Mouse (Mus musculus): ENCODE results near the gene Slc12a9. TPM values are rescaled to one million over a fixed set of nuclear protein-coding genes. Genes with fewer than 3 reads are reported as not detected.

Gene Slc12a9
- 21.2 and 27.5 TPM in 2 replicates for polyA plus RNA-seq (2012; rRNA removed)

DNA sequence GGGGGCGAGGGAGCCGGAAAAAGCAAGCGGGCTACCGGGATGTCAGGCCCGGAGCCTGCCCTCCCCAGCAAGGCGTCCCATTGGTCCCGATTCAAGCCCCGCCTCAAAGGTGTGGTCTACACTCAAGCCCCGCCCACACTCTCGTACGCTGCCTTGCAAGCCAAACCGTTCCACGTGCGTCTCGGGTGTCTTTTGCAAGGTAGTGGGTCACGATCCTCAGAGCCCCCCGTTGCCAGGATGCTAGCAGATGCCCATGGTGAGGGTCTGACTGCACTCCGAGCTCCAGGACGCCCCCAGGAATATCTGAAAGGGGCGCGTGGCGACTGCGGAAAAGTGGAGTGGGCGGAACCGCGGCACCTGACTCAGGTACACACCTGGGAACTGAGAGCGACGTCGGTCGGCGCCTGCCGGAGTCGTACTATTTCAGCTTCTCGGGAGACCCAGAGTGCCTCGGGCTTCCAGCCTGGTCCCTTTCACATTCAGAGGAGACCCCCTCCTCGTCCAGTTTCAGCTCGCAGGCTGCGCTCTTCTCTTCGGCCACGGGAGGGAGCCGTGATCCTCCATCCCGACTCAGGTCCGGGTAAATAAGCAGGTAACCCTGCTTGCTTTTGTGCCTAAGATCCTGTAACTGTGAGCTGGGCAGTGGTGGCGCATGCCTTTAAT is at the start of gene Slc12a9:
Gene Slc12a9, minus strand, starts transcription at position 86 of the 663 bp plus-strand sequence.

DNA sequence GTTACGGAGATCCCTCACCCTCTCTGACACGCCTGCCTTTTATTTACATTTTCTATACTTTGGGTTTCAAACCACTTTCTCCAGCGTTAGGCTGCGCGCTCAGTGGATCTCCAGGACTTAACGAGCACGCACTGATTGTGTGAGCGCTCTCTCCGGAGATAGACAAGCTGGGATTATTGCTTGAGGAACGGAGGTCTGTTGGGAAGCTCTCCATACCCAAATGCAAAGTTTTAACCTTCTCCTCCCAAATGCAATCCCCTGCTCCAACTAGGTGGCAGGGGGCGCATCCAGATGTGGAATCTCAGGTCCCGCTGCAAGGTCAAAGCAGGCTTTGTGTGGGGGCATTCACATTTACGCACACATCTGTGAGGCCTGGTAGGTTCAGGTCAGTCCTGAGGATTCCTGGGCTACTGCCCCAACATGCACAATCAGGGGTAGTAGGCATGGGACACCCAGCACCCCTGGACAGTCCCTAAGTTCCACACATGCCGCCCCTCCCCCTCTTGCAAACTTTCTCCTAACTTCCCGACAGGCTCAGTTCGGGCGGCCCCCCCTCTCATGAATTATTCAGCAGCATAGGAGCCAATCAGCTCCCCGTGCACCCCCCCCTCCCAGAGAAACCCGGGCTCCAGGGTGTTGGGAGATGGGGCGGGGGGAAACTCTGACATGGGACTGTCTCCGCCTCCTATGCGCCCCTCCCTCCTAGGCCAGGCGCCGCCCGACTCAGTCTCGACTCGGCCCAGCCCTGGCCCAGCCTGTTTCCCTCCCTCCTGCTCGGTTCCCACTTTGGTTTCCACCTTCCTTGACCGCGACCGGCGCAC is 16.2 kb upstream of the Slc12a9 start, which contains the start of gene Ephb4:
Gene Ephb4, plus strand, starts transcription at position 726 of the 821 bp plus-strand sequence.

DNA sequence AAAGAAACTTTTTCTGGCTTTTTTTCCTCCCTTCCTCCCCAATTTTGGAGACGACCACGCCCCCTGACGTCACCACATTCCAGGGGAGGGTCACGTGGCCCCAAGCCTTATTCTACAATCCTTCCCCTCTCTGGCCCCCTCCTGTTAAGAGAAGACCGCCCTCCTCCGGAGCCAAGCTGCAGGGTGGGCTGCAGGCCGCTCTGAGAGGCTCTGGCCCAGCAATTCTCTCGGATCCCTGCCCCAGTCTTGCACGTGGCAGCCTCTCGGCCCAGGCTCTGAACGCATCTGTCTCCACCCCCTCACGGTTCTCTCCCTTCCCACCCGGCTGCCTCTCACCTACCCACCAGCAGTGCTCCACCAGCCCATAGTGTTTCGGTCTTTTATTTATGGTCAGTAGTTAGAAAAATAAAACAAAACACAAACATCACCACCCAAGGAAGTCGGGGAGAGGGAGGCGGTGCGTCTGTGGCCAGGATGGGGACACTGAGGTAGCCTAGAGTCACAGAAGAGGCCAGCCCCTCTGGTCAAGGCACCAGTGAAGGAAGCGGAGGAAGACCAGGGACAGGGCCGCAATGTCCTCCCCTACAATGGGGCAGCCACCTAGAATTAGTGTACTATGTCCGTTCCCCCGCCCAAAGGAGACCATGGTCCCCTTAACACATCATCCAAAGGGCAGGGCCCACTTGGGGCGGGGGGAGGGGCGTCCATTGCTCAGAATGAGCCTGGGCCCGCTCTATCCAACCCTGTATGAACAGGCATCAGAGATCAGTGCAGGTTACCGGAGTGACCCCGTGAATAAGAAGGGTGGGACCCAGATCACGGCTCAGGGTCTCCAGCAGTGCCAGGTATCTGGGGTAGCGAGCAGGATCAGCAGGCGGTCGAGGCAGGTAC is 19.0 kb downstream of the Slc12a9 start, which contains the start of gene Trip6:
Gene Trip6, minus strand, starts transcription at position 212 of the 891 bp plus-strand sequence.

DNA sequence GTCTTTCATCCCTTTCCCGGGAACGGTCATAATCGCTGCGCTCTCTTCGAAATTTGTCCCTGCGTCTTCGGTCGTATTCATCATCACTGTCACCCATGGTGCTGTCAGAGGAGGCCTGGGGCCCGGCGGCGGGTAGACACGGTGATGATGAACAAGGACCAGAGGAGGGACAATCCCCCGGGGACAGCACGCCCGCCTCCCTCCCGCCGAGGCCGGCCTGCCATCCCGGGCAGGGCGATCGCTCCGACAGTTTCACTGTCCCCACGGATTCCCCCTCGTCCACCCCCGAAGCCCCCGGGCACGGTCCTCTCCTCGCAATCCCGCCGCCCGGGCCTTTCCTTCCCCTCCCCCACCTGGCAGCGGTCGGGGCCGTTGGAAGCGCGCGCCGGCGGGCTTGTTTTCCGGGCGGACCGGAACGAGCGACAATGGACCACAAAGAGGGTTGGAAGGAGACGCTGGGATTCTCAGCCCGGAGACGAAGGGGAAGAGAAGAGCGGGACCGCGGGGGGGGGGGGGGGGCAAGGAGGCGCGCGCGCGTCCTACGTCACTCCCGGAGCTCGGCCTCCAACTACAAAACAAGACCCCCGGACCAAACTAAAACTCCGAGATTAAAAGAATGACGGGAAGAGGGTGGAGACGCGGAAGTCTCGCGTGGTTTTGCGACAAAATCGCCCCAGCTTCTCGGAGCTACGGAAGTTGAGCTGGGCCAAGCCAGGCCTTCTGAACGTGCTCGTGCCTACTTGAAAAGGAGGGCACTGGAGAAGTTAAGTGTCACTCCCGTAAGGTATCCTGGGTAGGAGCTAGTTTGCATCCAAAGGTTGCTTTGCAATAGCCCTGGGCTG is 26.1 kb downstream of the Slc12a9 start, which contains the start of gene Srrt:
Gene Srrt, minus strand, starts transcription at position 604 of the 842 bp plus-strand sequence.

DNA sequence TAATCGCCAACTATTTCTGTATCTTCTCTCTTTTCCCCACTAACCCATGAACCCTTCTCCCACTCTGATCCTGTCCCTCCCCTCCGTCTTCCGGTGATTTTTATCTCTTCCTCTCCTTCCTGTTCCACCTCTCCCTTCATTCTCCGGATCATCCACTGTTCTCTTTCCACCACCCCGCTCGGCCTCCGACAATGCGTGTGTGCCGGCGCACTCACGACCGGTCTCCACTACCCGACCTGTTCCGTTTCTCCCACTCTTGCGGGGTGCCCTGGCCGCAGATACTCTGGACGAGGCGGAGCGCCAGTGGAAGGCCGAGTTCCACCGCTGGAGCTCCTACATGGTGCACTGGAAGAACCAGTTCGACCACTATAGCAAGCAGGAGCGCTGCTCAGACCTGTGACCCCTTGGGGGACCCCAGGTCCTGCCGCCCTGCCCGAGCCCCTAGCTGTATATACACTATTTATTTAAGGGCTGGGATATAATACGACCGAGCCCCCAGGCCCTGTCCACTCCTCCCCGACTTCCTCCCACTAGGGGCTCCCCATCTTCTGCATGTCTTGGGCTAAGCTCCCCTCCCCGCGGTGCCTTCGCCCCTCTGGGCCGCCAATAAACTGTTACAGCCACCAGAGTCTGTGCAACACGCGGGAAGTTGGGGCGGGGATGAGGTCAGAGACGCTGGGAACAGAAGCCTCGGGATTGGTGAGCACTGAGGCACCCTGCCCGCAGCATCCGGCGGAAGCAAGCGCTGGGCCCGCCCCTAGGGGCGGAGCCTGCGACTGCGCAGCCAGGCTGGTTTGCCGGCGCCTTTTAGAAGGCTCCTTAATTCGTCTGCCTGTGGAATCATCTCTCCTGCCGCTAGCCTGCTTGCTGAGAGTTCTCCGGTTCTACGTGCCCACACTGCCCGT is 39.3 kb downstream of the Slc12a9 start, which contains the start of gene Ufsp1:
Gene Ufsp1, plus strand, starts transcription at position 791 of the 905 bp plus-strand sequence.

DNA sequence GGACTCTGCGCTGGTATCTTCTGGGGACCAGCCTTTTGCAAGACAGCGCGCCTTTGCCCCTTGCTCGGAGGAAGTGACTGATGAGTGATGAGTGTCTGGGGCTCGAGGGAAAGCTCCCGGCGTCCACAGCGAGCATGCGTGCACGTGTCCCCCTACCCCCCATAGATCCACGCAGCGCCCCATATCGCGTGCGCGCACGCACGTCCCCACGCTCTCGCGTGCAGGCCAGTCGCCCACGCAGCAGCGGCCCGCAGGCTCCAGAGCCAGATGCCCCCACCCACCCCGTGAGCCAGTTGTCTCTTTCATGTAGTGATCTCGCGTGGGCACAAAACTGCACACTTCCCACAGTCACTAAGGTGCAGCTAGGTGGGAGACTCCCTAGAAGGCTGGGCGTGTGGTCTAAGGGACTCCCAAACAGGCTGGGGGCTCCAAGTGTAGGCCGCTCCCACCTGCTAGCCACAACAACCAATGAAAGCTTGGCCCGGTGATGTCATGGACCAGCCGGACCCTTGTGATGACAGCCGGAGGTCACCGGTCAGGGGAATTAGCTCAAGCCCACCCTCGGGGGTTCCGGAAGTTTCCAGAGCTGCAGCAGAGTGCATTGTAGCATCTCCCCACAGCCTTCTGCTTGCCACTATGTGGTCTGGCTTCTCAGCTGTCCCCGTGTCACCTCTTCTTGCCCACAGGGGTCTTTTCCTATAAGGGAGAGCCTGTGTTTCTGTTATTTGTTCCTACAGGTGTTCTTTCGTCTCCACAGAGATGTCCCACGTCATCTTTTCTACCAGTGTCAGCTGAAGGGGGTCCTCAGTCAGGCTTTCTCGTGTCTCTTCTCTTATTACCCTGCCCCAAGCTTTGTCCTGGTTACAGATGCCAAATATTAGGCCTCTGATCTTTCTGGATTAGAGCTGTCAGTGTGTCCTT is 46.1 kb downstream of the Slc12a9 start, which contains the start of gene Ache:
Gene Ache, plus strand, starts transcription at position 488 of the 921 bp plus-strand sequence.

Other genes starting within 250 kb of the Slc12a9 start
- 15.4 and 16.4 TPM in 2 replicates for gene Trim56, start 217.4 kb downstream of the Slc12a9 start, polyA plus RNA-seq (2012; rRNA removed)
- gene Muc3, start 184.3 kb downstream of the Slc12a9 start, polyA plus RNA-seq (2012; rRNA removed) = 959 and 1,230 TPM in 2 replicates
- gene Muc3a, start 121.2 kb downstream of the Slc12a9 start, polyA plus RNA-seq (2012; rRNA removed) = 143 and 195 TPM in 2 replicates
- 23.7 and 25.2 TPM in 2 replicates for gene Ache, start 46.1 kb downstream of the Slc12a9 start, polyA plus RNA-seq (2012; rRNA removed)
- 26.9 and 29.9 TPM in 2 replicates for gene Ufsp1, start 39.0 kb downstream of the Slc12a9 start, polyA plus RNA-seq (2012; rRNA removed)
- gene Srrt, start 25.9 kb downstream of the Slc12a9 start, polyA plus RNA-seq (2012; rRNA removed) = 108 and 120 TPM in 2 replicates
- 34.6 and 35.4 TPM in 2 replicates for gene Trip6, start 19.2 kb downstream of the Slc12a9 start, polyA plus RNA-seq (2012; rRNA removed)
- 84.2 and 85.0 TPM in 2 replicates for gene Ephb4, start 16.5 kb upstream of the Slc12a9 start, polyA plus RNA-seq (2012; rRNA removed)
- 22.4 and 26.3 TPM in 2 replicates for gene Zan, start 143.5 kb upstream of the Slc12a9 start, polyA plus RNA-seq (2012; rRNA removed)
- 40.2 and 51.9 TPM in 2 replicates for gene Pop7, start 168.9 kb upstream of the Slc12a9 start, polyA plus RNA-seq (2012; rRNA removed)
- 27.8 and 28.4 TPM in 2 replicates for gene Gigyf1, start 185.0 kb upstream of the Slc12a9 start, polyA plus RNA-seq (2012; rRNA removed)
- gene Epo, start 199.6 kb upstream of the Slc12a9 start, polyA plus RNA-seq (2012; rRNA removed) = not detected in 2 replicates
- gene Gnb2, start 199.9 kb upstream of the Slc12a9 start, polyA plus RNA-seq (2012; rRNA removed) = 1,263 and 1,764 TPM in 2 replicates
- gene Actl6b, start 219.9 kb upstream of the Slc12a9 start, polyA plus RNA-seq (2012; rRNA removed) = 1.6 and 2.3 TPM in 2 replicates
- 0.35 and 0.53 TPM in 2 replicates for gene Tfr2, start 236.2 kb upstream of the Slc12a9 start, polyA plus RNA-seq (2012; rRNA removed)

Measured in colon, adult 2 months (tissue).